Mouse (Mus musculus): ENCODE measurements around the gene Mrm3. TPM values are rescaled to one million over a fixed set of nuclear protein-coding genes. Genes with fewer than 3 reads are reported as not detected.

Mrm3 gene
- 2.7 and 3.6 TPM in 2 replicates for polyA plus RNA-seq (2012; rRNA removed)

DNA sequence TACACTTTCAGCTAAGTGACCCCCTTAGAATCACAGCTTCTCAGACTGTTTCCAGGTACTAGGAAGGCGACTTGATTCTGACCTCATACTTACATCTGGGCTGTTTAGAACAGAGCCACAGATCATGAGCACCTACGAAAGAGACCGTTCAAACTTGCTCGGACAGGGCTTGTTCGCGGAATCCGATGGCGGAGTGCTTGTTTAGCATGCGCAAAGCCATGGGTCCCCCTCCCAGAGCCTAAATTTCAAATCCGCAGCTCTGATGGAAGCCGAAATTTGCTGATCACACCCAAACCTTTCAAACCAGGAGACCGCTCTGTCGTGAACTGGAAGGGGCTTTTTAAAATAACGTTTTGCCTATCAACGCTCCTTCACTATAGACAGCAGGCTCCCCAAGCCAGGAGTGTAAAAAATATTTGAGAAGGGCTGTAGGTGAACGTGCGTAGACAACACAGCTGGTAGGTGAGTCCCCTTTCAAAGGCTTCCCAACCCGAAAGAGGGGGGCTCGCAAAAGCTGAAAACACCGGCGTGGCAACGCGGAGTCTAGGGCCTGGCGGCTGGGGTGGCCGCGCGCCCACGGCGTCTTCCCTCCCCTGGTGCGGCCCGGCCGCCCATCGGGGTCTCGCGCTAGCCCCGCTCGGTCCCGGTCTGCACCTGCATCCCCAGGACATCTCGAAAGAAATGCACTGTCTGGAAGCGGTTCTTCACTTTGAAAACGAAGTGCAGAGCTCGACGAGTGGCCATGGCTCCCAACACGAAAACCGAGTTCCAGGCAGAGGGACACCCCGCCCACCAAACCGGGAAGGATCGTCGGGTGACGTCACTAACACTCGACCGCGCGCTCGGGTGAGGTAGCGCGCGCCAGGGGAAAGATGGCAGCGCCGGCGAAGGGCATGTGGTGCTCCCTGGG is at the start of gene Mrm3, which contains the start of gene Glod4:
Mrm3 (plus strand) TSS at position 815 of the 910 bp plus-strand sequence.
Glod4 (minus strand) TSS at position 825 of the 910 bp plus-strand sequence.
- 1% methylated on average over 61 of the region's 61 CpGs for WGBS
- Histone ChIP-seq H3K27ac (ENCODE audit: insufficient read depth, low read length) (no peak within 1 kb of the TSS), H3K4me3 (ENCODE audit: extremely low read depth, insufficient read depth, insufficient read length) (peak within 1 kb of the TSS; percentile 79), H3K27me3 (ENCODE audit: control insufficient read depth, insufficient read depth, low read length) (no peaks in the 10 kb centered on the region), H3K4me1 (ENCODE audit: control insufficient read depth, insufficient read depth, insufficient read length) (peaks cover 3% of the 10 kb centered on the region; the same call in 1 of the 2 replicates), H3K36me3 (ENCODE audit: control insufficient read depth, insufficient read depth, low read length) (peaks cover 5% of the 10 kb centered on the region)
- TF ChIP-seq POLR2A (IDR thresholded peaks at IDR 0.05; ENCODE audit: low read depth, low read length) (peak; percentile 15; the same call in 1 of the 2 replicates), CTCF (IDR thresholded peaks at IDR 0.05; ENCODE audit: extremely low read depth, insufficient read depth, insufficient read length, insufficient replicate concordance) (no peak)
- DNase-seq (ENCODE audit: low read depth in 1 of 2, low spot score in 2 of 2), result peak; percentile 59 to 85

DNA sequence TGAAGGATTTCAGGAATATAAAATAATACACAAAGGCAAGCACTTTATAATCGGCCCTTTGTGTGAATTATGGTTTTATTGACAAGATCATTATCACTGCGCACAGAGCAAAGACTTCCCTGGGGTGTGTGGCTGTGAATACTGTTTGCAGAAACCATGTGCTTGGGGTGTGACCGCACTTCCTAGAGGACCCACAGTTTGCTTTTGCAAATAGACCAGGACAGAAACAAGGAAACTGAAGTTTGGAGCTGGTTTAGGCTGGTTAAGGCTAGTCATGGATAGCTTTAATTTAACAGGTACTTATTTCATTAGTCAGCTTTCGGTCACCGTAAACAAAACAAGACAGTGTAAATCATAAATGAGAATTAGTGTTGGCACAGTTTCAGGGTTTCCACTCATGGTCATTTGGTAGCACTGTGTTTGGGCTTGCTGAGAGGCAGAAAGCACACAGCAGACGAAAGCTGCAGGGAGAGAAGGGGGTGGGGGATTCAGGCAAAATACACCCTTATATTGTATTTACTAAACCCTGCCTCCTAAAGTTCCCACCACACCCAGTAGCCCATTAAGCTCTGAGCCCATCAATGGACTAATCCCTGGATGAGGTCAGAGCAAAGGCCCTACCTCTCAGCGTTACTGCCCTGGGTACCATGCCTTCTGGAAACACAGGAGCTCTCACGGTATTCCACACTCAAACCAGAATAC is 47.1 kb upstream of the Mrm3 start:
- no peak for DNase-seq (ENCODE audit: low read depth in 1 of 2, low spot score in 2 of 2)
- H3K36me3 ChIP-seq (ENCODE audit: control insufficient read depth, insufficient read depth, low read length), result no peaks in the 10 kb centered on the region
- no peak overlapping the region for H3K4me3 ChIP-seq (ENCODE audit: extremely low read depth, insufficient read depth, insufficient read length)
- H3K4me1 ChIP-seq (ENCODE audit: control insufficient read depth, insufficient read depth, insufficient read length), result no peaks in the 10 kb centered on the region
- WGBS, result 85% methylated on average over 8 of the region's 8 CpGs
- H3K27ac ChIP-seq (ENCODE audit: insufficient read depth, low read length), result no peak overlapping the region
- no peaks in the 10 kb centered on the region for H3K27me3 ChIP-seq (ENCODE audit: control insufficient read depth, insufficient read depth, low read length)
- TF ChIP-seq POLR2A (IDR thresholded peaks at IDR 0.05; ENCODE audit: low read depth, low read length) (no peak), CTCF (IDR thresholded peaks at IDR 0.05; ENCODE audit: extremely low read depth, insufficient read depth, insufficient read length, insufficient replicate concordance) (no peak)

DNA sequence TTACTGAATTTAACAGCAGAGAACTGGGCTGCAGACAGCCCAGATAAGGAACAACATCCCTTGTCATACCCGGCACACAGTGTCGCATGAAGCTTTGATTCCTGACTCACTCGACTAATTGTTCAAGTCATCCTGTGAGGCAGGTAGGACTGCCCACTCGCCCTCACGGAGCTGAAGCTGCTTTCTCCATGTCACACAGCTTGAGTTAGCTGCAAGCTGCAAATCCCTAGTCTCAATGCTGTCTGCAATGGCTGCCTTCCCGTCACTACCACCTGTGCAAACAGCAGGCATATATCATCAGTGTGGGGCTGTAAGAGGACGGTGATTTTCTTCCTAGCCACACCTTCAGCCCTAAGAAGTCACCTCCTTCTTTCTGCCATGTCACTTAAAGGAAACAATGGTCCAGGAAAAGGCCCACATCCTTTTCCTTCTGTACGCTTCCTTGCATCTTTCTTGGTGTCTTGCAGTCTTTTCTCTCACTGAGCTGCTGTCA is 46.5 kb upstream of the Mrm3 start:
- Histone ChIP-seq H3K36me3 (ENCODE audit: control insufficient read depth, insufficient read depth, low read length) (no peaks in the 10 kb centered on the region), H3K27ac (ENCODE audit: insufficient read depth, low read length) (no peak overlapping the region), H3K4me1 (ENCODE audit: control insufficient read depth, insufficient read depth, insufficient read length) (no peaks in the 10 kb centered on the region; the same call in 1 of the 2 replicates), H3K4me3 (ENCODE audit: extremely low read depth, insufficient read depth, insufficient read length) (no peak overlapping the region), H3K27me3 (ENCODE audit: control insufficient read depth, insufficient read depth, low read length) (peaks cover 4% of the 10 kb centered on the region; the same call in 1 of the 2 replicates)
- WGBS, result 79% methylated on average over 8 of the region's 8 CpGs
- TF ChIP-seq POLR2A (IDR thresholded peaks at IDR 0.05; ENCODE audit: low read depth, low read length) (no peak), CTCF (IDR thresholded peaks at IDR 0.05; ENCODE audit: extremely low read depth, insufficient read depth, insufficient read length, insufficient replicate concordance) (no peak)
- DNase-seq (ENCODE audit: low read depth in 1 of 2, low spot score in 2 of 2), result no peak

DNA sequence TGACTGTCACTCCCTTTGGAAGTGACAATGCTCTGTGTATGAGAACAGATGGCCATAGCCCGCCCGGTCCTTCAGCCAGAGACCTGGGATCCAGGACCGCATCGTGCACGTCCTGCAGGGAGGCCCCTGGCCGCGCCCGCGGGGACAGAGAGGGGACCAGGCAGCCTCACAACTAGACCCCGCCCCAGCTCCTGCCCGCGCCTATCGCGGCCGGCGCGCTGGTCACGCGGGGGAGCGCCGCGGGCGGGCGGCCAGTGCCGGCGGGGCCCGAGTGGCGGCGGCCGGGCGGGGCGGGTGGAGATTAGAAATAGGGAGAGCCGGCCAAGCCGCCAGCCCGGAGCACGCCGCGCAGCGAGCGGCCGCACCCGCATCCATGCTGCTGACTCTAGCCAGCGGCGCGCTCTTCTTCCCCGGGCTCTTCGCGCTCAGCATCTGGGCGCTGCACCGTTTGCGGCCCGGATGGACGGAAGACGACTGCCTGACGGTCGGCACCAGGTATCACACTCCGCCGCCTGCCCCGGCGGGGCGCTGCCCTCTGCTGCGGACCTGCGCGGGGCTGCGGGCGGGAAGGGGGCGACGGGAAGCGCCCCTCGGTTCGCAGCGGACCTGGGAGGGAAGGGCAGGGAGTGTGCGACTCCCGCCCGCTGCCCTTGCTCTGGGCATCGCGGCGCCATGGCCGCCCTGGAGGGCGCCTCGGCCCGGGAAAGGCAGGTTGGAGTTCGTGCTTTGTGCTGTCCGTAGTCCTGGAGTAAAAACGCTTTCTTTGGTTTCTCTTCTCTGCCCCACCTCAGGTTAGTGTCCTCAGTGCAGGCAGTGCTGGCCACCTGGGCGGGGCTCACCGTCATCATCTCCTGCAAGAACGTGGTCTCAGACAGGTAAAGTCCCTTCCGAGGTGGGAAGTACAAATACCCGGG is 41.5 kb upstream of the Mrm3 start:
- Histone ChIP-seq H3K4me1 (ENCODE audit: control insufficient read depth, insufficient read depth, insufficient read length) (no peaks in the 10 kb centered on the region; the same call in 1 of the 2 replicates), H3K36me3 (ENCODE audit: control insufficient read depth, insufficient read depth, low read length) (no peaks in the 10 kb centered on the region), H3K27me3 (ENCODE audit: control insufficient read depth, insufficient read depth, low read length) (peaks cover 8% of the 10 kb centered on the region; the same call in 1 of the 2 replicates), H3K27ac (ENCODE audit: insufficient read depth, low read length) (no peak overlapping the region), H3K4me3 (ENCODE audit: extremely low read depth, insufficient read depth, insufficient read length) (peak overlapping the region; percentile 64)
- 1% methylated on average over 89 of the region's 90 CpGs for WGBS
- TF ChIP-seq POLR2A (IDR thresholded peaks at IDR 0.05; ENCODE audit: low read depth, low read length) (no peak), CTCF (IDR thresholded peaks at IDR 0.05; ENCODE audit: extremely low read depth, insufficient read depth, insufficient read length, insufficient replicate concordance) (no peak)
- peak in 1 of 2 experiments; percentile 69 for DNase-seq (ENCODE audit: low read depth in 1 of 2, low spot score in 2 of 2)

DNA sequence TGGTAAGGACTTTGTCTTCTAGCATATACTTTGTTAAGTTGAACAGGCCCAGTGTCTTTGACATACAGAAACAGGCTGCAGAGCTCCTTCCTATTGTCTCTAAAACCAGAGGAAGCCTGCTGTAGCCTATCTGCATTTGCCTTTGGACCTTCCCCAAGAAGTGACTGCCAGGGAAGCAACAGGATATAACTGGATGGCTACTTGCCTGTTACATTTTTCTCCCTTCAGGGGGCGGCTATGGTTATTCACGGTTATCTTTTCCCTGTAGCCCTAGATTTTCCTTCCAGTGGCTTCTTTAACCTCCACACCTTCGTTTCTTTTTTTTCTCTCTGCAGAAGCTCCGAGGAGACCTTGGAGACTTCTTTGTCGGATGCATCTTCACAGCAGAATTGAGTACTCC is 36.7 kb upstream of the Mrm3 start:
- peaks cover 5% of the 10 kb centered on the region; the same call in 1 of the 2 replicates for H3K27me3 ChIP-seq (ENCODE audit: control insufficient read depth, insufficient read depth, low read length)
- WGBS, result 90% methylated on average over 5 of the region's 5 CpGs
- H3K4me3 ChIP-seq (ENCODE audit: extremely low read depth, insufficient read depth, insufficient read length), result no peak overlapping the region
- TF ChIP-seq POLR2A (IDR thresholded peaks at IDR 0.05; ENCODE audit: low read depth, low read length), result no peak
- no peak for TF ChIP-seq CTCF (IDR thresholded peaks at IDR 0.05; ENCODE audit: extremely low read depth, insufficient read depth, insufficient read length, insufficient replicate concordance)
- no peak overlapping the region for H3K27ac ChIP-seq (ENCODE audit: insufficient read depth, low read length)
- no peaks in the 10 kb centered on the region; the same call in 1 of the 2 replicates for H3K4me1 ChIP-seq (ENCODE audit: control insufficient read depth, insufficient read depth, insufficient read length)
- H3K36me3 ChIP-seq (ENCODE audit: control insufficient read depth, insufficient read depth, low read length), result peaks cover 1% of the 10 kb centered on the region
- no peak for DNase-seq (ENCODE audit: low read depth in 1 of 2, low spot score in 2 of 2)

All from spleen, adult 2 months (tissue).